Mouse (Mus musculus): ENCODE data around the gene Myh6.
A peak's percentile ranks its signal among the peaks of the same experiment; 100 is the strongest.
"Not testable (repeated sequence)": the region's sequence is repeated elsewhere in the genome, so short reads cannot be mapped to it uniquely, and the experiment has no call there.

Gene Myh6

DNA sequence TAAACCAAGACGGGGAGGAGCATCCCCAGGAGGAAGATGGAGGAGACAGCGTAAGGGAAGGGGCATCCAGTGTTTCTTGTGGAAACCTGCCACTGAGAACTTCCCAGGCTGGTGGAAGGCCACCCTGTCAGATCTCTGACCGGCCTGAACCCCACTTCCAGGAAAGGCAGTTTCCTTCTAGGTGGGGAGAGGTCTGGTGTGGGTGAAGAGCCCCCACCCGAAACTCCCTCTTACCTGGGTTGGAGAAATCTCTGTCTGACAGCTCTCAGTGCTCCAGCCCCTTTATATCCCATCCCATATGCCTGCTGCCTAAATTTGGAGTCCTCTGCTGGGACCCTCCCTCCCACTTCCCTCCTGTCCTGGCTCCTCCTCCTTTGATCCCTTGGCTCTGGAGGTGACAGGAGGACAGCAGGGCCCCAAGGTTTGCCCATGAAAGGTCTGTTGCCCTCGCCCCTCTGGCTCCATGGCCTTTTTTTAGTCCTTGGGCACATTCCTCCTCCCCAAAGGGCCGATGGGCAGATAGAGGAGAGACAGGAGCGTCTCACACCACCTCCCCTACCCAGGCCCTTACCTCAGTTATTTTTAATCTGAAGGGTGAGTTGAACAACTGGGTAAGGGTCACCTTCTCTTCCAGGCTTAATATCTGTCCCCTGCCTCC lies at the start of gene Myh6:
Gene Myh6 (minus strand): TSS at position 608 of the 658 bp plus-strand sequence.
- DNase-seq, result no peak

DNA sequence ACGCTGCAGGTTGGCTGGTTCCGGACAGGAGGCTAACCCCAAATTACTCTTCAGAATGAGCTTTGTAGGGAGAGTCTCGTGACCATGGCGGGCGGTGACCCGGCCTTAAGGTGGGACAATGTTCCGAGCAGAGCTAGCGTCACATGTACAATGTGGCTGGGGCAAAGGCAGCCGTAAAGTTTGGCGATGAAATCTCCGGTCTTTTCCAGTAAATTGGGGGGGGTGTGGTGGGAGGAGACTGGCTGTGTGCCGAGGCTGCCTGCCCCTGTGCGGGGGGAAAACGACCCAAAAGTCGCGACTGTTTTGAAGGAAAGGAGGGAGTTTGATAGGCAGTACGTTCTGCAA lies 49.0 kb upstream of the Myh6 start:
- no peak for DNase-seq

DNA sequence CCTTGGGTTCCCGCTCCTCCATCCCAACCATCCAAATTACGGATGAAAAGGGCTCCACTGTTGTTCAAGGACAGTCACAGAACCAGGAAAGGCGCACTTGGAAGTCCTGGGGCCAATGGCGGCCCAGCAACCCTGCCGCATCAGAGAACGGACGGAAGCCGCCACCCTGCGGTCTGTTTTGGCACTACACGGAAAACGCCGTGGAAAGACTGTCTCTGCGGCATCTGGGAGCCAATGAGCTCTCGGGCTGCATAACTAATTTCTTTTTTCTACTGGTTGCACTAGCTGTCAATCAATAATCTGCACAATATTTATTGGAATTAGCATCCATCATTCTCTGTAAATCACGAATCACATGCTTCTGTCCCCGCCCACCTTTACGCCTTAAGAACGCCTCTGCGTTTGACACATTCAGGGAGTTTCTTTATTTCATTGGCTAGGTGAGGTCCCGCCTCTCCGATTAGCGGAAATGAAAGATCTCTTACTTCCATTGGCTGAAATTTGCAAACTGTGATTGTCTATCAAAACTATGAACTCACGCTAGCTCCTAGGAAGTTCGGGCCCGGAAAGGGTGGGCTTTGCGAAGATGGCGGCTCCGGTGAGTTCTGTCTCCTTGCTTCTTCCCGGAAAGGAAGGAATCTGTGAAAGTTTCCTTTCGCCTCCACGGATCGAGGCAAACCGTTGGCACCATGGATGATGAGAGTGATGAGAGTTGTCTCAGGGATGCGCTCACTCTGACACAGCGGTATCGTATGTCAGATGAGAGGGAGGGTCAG lies 48.5 kb upstream of the Myh6 start, which contains the start of gene Ngdn:
Gene Ngdn (plus strand): TSS at position 464 of the 776 bp plus-strand sequence.
- DNase-seq, result peak; percentile 97 to 98

DNA sequence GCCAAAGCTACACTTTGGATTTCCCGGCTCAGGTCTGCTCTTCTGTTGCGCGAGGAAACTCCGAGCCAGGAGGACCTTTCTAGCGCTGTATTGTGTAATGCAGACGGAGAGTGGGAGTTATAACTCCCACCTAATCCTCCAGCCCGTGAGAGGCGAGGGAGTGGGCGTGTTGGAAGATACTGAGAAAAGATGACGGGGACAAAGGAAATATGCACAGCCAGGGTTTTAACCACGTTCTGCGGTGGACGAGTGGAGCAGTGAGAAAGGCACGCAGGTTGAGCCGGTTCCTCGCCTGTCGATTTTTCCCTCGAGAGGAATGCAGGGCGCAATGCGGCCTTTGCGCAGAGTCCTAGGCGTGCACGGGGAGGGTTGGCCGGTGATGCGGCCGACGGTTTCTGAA lies 47.9 kb upstream of the Myh6 start:
- no peak for DNase-seq

DNA sequence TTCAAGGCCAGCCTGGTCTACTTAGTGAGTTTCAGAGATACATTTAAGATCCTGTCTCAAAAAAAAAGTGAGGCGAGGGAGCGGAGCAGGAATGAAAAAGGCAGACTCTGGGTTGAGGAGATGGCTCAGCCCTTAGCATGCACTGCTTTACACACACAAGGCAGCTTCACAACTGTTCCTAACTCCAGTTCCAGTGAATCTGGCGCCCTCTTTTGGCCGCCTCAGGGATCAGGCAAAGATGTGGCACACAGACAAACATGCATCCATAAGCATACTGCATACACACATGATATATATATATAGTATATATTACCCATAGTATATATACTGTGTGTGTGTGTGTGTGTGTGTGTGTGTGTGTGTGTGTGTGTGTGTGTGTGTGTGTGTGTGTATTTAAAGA lies 44.4 kb upstream of the Myh6 start:
- DNase-seq, result peak; percentile 26 to 30

DNA sequence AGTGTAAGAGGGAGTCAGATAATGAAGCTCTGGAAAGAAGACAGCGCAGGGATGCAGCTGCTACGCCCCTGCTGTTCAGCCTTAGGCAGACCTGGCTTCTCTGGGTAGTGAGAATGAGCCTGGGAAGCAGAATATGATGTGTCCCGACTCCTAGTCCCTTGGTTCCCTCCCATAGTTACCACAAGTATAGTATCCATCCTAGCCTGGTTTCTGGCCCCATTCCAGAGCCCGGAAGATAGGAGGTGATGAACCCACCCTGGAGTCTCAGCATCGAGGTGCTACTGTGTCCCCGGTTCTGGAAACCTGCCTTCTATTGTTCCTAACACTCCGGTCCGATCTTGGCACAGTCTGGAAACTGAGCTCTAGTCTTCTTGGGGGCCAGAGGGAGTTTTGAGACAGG lies 41.7 kb upstream of the Myh6 start:
- DNase-seq, result no peak

DNA sequence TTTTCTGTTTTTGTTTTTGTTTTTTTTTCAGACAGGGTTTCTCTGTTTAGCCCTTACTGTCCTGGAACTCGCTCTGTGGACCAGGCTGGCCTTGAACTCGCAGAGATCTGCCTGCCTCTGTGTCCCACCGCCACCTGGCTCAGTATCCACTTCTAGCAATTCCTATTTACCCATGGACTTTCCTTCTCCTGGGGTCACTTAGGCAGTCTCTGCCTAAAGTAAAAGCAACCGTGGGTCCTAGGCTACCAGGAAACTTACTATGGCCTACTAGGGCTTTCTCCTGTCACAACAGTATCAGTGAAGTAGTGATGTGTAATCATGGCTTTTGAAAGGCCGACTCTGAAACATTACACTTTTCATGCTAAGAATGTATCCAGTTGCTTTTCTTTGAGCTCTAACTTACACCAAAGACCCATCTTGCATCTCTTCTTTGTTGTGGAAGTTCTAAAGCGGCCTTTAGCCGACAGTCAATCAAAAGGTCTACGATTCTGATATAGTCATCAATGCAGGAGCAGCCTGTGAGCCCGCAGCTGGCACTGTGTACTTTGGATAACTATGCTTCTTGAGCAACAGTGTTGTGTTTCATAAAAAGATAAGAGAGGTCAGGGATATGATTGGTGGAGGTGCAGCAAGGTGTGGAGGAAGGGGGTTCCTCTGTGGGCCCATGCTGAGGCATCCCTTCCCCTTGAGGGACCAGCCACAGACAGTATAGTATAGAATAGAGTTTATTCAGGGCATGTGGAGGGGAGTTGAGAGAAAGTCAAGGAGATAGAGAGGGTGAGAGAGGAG lies 40.6 kb upstream of the Myh6 start:
- DNase-seq, result no peak

DNA sequence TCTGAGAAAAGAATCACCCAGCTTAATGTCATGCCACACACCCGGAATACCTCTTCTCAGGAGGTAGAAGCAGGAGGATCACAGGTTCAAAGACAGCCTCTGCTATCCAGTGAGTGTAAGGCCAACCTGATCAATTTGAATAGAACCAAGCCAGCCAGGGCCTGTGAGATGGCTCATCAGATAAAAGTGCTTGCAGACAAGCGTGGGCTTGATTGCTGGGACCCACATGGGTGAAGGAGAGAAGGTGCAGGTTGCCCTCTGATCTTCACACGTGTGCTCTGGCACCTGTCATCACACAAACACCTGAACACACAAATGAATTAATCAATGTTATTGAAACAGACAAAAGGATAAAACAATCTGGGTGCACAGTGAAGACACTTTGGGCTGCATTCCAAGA lies 39.8 kb upstream of the Myh6 start:
- DNase-seq, result no peak

DNA sequence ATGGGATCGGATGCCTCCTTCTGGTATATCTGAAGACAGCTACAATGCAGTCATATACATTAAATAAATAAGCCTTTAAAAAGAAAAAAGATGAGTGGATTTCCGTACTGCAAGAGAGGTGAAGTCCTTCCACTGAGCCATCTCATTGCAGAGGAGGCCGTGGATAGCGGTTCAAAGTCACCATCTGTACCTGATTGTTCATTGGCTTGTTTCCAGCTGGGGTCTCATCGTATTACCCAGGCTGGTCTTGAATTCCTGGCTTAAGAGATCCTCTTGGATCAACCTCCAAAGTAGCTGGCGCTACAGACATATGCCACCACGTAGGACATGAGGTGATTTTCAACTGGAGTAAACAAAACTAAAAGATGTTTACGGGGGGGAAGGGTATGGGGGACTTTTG lies 39.2 kb upstream of the Myh6 start:
- DNase-seq, result no peak

DNA sequence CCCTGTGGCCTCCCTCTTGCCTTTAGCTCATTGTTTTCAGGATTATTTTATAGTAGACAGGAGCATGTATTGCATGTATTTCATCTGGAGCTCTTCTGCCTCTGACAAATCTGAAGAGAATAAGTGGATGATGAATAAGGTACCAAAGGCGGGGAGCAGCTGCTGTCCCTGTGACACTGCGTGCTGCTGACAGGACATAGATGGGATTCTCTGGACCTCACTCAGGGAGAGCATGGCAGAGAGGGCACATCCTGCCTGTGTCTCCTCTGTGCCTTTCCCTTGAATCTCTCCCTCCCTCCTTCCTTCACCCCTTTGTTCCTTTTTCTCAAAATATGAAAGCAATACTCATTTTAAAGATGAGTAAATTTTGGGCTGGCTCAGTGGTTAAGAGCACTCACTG lies 38.8 kb upstream of the Myh6 start:
- no peak for DNase-seq

DNA sequence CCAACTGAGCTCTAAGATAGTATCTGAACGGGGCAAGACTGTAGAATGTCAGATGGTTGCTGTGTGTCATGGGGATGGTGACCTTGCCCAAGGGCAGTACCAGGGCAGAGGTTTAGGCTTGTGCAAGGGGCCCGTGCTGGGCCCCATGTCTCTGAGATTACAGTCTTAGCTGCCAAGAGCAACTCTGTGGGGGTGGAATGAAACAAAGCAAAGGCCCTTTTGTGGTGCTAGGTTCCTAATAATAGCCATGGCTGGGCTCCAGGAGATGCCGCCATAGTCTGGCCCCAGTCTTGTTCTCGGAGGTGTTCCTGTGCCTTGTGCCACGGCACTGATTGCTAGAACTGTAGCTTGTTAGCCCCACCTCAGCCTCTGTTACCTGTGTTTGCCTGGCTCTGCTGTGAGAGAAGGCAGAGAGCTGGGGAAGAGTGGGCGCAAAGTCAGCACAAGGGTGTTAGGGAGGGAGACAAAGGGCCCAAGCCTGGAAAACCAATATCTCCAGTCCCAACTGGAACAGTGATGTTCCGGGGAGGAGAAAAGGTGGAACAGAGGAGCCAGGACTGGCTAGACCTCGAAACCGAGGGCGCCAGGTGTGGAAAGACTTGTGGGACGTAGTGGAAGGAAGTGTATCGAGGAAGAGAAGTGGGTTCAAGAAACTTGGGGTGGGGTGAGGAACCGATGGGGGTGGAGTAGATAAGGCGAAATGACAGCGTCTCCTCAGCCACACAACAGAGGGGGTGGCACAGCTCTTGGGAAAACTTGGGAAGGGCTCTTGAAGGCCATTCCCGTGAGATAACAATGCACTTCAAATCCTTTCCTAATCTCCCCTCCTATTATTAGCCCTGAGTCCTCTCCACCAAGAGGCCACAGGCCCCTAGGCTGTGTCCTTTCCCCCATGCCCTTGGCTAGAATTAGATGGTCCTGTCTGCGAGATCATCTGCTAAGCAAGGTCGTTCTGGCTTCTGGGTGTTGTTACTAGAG lies 37.4 kb upstream of the Myh6 start:
- DNase-seq, result no peak

DNA sequence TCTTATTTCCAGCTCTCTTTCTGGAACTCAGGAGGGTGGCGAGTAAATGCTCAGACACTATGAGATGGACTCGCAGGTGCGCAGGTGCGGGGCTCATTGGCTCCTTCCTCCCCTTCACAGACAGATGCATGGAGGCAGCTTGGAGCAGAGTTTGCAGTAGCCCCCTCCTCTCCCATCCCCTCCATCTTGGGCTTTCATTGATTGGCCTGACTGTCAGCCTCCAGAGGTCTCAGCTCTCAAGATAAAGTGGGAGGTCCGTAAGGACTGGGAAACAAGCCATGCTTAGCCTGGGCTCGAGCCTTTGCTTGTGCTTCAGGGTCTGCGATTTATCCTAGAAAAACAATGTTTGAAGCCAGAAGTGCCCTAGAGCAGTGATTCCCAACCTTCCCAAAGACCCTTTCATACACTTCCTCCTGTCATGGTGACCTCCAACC lies 36.0 kb upstream of the Myh6 start:
- no peak for DNase-seq

DNA sequence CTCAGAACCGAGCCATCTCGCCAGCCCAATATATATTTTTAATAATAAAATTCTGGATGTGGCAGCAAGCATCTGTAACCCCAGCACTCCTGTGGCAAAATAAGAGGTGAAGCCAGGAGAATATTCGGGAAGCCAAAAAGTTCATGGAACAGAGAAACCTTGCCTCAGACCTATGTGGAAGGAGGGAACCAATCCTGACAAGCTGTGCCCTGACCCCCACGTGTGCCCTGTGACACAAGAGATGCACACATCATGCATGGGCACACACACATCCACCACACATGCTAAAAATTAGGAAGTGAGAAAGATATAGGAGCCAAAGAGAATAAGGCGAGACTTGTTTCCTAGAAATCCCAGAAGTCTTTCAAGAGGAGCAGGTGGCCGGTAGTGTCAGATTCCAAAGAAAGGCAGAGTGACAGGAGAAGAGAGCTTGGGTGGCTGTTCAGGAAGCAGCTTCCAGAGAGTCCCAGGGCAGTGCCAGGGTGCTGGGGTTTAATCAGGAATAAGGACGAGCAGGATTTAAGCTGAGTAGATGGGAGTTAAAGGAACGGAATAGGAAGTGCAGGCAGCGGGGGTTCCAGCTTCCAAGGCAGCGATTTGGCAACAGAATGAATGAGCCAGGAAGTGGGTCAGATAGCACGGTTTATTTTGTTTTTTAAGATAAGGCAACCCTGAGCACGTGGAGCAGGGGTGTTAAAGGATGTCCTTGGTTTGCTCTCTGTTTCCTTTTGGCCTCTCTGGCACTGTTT lies 35.4 kb upstream of the Myh6 start:
- no peak for DNase-seq

DNA sequence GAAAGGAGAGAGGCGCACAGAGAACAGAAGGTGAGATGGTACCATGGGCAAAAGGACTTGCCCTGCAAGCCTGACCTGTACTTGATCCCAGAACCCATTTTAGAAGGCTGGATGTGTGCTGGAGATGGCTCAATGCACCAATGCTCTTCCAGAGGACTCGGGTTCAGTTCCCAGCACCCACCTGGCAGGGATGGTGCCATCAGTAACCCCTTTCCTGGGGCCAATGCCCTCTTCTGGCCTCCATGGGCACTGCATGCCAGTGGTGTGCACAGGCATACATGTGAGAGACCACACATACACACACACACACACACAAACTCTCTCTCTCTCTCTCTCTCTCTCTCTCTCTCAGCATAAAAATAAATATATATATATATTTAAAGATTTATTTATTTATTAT lies 34.7 kb upstream of the Myh6 start:
- DNase-seq, result peak in 1 of 2 experiments; percentile 2

DNA sequence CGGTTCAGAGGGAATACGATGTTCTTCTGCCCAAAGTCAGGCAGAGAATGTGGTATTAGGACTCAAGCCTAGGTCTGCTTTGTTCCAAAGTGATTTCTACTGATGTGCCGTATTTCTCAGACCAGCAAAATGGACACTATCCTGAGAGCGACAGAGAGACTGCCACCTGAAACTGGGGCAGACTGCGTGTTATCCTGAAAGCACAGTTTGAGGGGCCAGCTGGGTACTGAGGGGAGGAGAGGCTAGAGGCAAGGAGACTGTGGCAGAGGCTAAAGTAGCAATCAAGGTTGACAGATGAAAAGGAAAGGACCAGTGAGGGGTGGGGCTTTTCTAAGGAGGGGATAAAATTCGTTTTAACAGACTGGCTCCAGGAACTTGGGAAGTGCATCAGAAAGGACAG lies 34.1 kb upstream of the Myh6 start:
- no peak for DNase-seq

DNA sequence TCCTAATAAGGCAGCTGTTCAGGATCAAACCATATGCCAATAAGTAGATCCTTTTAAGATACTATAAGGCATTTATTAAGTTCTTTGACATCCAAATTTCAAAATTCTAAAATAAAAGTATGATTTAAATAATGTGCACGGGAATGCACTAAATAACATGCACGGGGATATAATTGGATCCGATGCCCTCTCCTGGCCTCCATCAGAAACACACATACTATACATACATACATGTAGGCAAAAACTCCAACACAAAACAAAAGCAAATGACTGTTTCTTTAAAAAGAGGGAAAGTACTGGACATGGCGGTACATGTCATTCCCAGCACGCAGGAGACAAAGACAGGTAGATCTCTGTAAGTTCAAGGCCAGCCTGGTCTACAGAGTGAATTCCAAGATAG lies 33.1 kb upstream of the Myh6 start:
- DNase-seq, result not testable (repeated sequence)

DNA sequence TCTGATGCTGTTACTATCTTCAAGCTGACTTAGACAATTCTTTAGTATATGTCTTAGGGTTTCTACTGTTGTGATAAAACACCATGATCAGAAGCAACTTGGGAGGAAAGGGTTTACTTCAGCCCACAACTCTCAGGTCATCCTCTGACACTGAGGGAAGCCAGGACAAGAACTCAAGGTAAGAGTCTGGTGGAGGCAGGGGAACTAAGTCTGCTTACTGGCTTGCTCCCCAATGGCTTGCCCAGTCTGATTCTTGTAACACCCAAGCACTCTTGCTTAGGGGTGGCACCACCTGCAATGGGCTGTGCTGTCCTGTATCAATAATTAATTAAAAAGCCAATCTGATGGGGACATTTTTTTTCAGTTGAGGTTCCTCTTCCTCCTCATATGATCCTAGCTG lies 32.0 kb upstream of the Myh6 start:
- DNase-seq, result no peak

DNA sequence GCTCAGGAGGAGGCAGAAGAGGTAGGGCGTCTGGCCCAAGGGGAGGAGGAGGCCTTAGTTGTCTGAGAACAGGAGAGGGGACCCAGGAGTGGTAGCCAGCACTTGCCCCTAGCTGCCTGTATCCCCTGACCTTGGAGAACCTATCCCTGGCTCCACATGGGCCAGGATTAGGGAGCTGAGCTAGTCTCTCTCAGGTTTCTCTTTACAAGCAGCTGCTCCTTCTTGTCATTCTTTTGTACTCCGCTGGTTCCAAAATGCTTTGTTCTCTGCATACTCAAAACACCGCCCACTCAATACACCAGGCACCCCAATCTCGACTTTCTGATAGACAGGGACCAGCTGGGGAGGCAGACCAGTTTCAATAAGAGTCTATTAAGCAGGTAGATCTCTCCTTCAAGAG lies 30.6 kb upstream of the Myh6 start:
- DNase-seq, result no peak

DNA sequence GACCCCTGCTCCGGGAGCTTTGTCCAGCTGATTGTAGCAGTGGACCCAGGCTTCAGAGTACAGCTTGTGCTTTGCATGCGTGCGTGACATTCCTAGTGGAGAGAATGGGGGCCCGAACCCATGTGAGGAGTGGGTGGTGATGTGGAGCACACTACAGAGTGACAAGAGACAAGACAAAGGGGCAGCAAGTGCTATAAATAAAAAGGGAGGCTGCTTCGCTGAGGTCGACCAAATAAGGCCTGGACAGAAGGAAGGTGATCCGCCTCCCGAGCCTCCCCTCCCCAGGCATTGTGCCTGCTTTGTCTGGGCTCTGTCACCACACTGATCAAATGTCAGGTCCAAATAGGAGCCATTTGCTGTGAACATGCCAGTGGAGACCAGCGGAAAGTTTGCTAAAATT lies 30.1 kb upstream of the Myh6 start:
- DNase-seq, result no peak

DNA sequence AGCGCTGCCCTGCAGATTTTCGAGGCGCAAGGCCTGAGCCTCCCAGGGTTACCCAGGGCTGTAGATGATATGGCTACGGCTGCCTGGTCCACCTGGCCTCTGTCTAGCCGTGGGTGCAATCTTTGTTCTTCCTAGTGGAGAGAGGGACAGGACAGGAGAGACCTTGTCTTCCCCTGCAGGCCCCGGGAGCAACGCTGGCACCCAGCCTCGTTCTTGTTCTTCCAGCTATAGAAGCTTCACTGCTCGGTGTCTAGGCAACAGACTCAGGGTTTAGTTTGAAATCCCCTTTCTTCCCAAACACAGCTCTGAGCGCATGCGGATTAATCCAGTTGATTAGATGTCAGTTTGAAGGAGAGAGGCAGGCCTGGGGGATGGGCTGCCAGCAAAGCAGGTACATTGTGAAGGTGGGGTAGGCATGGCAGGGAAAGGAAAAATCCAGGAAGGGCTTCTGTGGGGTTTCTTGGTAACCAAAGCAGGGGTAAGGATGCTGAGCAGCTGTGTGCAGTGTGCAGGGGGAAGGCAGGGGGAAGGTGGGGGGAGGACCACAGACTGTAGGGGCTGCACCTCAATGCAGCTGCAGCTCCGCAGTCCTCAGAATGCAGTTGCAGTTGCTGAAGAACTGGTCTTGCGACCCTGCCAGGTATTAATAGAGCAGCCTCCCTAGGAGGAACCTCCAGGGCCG lies 28.9 kb upstream of the Myh6 start:
- DNase-seq, result no peak

DNA sequence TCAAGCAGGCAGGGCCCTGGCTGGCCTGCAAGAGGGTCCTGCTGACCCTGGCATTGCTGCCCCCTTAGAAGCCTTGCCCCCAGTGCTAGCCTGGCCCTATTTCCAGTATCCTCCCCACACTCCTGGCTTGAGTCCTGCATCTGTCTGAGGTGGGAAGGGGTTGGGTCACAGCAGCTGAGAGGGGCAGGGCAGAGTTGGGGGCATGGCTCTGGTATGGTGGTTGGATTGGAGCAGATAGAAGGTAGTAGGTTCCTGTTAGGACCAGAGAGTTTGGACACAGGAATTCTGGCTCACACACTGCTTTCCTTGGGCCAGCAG lies 28.1 kb upstream of the Myh6 start:
- DNase-seq, result no peak

Data from B cell, adult 2 months (primary cell).